Mouse (Mus musculus) heart, adult 2 months (tissue): ENCODE results near the gene Akr1b10. TPM values are rescaled to one million over a fixed set of nuclear protein-coding genes. Genes with fewer than 3 reads are reported as not detected.
A peak's percentile ranks its signal among the peaks of the same experiment; 100 is the strongest.
"Not testable (repeated sequence)": the region's sequence is repeated elsewhere in the genome, so short reads cannot be mapped to it uniquely, and the experiment has no call there.

Experiments
- DNase-seq, 2 experiments: peaks; one replicate each; pipeline ENCODE4 v3.0.0; 2021
- H3K27ac ChIP-seq: fragments of 200-600 bp; 2 replicates; pipeline ENCODE4 v1.8.1; 2022
- H3K27me3 ChIP-seq: fragments of 200-500 bp; 2 replicates; pipeline ENCODE4 v1.6.1; 2012; ENCODE audit warnings: mild to moderate bottlenecking, low read length, inconsistent platforms, mixed read lengths; ENCODE audit not compliant: control insufficient read depth, insufficient read depth
- H3K36me3 ChIP-seq: fragments of 200-500 bp; 2 replicates; pipeline ENCODE4 v1.6.1; 2012; ENCODE audit warnings: low read length, inconsistent platforms; ENCODE audit not compliant: control insufficient read depth, insufficient read depth
- H3K4me1 ChIP-seq: fragments of 200-500 bp; 2 replicates; pipeline ENCODE4 v1.6.1; 2011; ENCODE audit warnings: low read length; ENCODE audit not compliant: control insufficient read depth, insufficient read depth
- H3K4me3 ChIP-seq: fragments of 200-600 bp; 2 replicates; pipeline ENCODE4 v1.8.1; 2022
- H3K79me2 ChIP-seq: fragments of 200-500 bp; replicated peaks from 2 replicates; pipeline ENCODE4 v1.6.1; 2012; ENCODE audit warnings: mild to moderate bottlenecking, inconsistent platforms, low read length, moderate library complexity, mixed read lengths; ENCODE audit not compliant: control insufficient read depth, insufficient read depth
- H3K9ac ChIP-seq: fragments of 200-500 bp; 2 replicates; pipeline ENCODE4 v1.6.1; 2012; ENCODE audit warnings: low read depth, mild to moderate bottlenecking, control low read depth, inconsistent platforms, low read length, mixed read lengths
- CTCF ChIP-seq: fragments of 200-600 bp; IDR thresholded peaks from 2 replicates; pipeline ENCODE4 v1.8.1; 2022; ENCODE audit warnings: antibody characterized with exemption, mild to moderate bottlenecking, moderate library complexity
- EP300 ChIP-seq: fragments of 200-500 bp; IDR thresholded peaks from 2 replicates; pipeline ENCODE4 v1.6.1; 2011; ENCODE audit warnings: low read depth, low read length, control low read depth; ENCODE audit not compliant: insufficient read depth
- POLR2A ChIP-seq: fragments of 200-500 bp; IDR thresholded peaks from 2 replicates; pipeline ENCODE4 v1.6.1; 2011; ENCODE audit warnings: mild to moderate bottlenecking, low read depth, low read length, control low read depth; ENCODE audit not compliant: insufficient read depth
- WGBS: fragments of 180-500 bp; shearing (Covaris S2); methylation state at CpG from one replicate; pipeline ENCODE4 v1.1.7; 2018; 5-methylcytosine and 5-hydroxymethylcytosine counted together
- intact Hi-C: fragments of 180-260 bp; cut with DNase I; formaldehyde crosslinking; loops from one replicate; pipeline ENCODE4 v1.15.1; 2025
- polyA plus RNA-seq: library from polyadenylated mRNA; depleted of rRNA; stranded (reverse); fragments of >200 nt; gene quantifications from 2 replicates; pipeline ENCODE4 v1.2.3, GENCODE M21; 2012
- total RNA-seq, 2 experiments: library from RNA; stranded (reverse); gene quantifications; 2 replicates each; pipeline ENCODE4 v1.2.3; 2021

Gene Akr1b10
- total and polyA plus RNA-seq, 3 experiments: 50.5 to 63.5 (median 53.8) TPM

- Histone ChIP-seq H3K4me1 (peaks cover 1% of the 10 kb centered on the region; the same call in 1 of the 2 replicates), H3K27me3 (no peaks in the 10 kb centered on the region), H3K9ac (no peak overlapping the region), H3K4me3 (no peak overlapping the region), H3K27ac (no peak overlapping the region), H3K79me2 (no peaks in the 10 kb centered on the region), H3K36me3 (no peaks in the 10 kb centered on the region)
- peak in 1 of 2 experiments; percentile 53 for DNase-seq
- no peak for TF ChIP-seq EP300
- TF ChIP-seq POLR2A: no peak
- no peak for TF ChIP-seq CTCF
- WGBS: 55% methylated on average over 9 of the region's 9 CpGs
- intact Hi-C loops: no loop called here
Observed at GRCm38 (mm10) chr6:34367998-34368397, 16.0 kb upstream of the Akr1b10 start.

- Histone ChIP-seq H3K36me3 (no peaks in the 10 kb centered on the region), H3K4me3 (no peak overlapping the region), H3K79me2 (no peaks in the 10 kb centered on the region), H3K9ac (no peak overlapping the region), H3K27me3 (no peaks in the 10 kb centered on the region), H3K4me1 (peaks cover 1% of the 10 kb centered on the region; the same call in 1 of the 2 replicates), H3K27ac (no peak overlapping the region)
- TF ChIP-seq CTCF: no peak
- no peak for TF ChIP-seq POLR2A
- no peak for TF ChIP-seq EP300
- DNase-seq: no peak
- intact Hi-C loops: loop anchor here (2.0 to 5.0 kb wide), 2 partner anchors 78 to 79 kb away; no protein-coding TSS in a partner anchor
- 85% methylated on average over 8 of the region's 8 CpGs for WGBS
Observed at GRCm38 (mm10) chr6:34370081-34370480, 13.9 kb upstream of the Akr1b10 start.

GRCm38 (mm10) chr6:34371700-34372351 is 12.2 kb upstream of the Akr1b10 start:
- H3K9ac ChIP-seq: peak overlapping the region; percentile 66

GRCm38 (mm10) chr6:34373841-34374240 is 10.2 kb upstream of the Akr1b10 start:
- Histone ChIP-seq H3K4me1 (peaks cover 1% of the 10 kb centered on the region; the same call in 1 of the 2 replicates), H3K79me2 (no peaks in the 10 kb centered on the region), H3K27me3 (no peaks in the 10 kb centered on the region), H3K4me3 (no peak overlapping the region), H3K36me3 (no peaks in the 10 kb centered on the region), H3K27ac (no peak overlapping the region), H3K9ac (no peak overlapping the region)
- 59% methylated on average over 7 of the region's 7 CpGs for WGBS
- DNase-seq: no peak
- TF ChIP-seq POLR2A: no peak
- no peak for TF ChIP-seq CTCF
- TF ChIP-seq EP300: no peak
- intact Hi-C loops: loop anchor here (5.0 kb wide), 1 partner anchor 82 kb away; no protein-coding TSS in a partner anchor

More at GRCm38 (mm10) chr6:34371700-34372351, 12.2 kb upstream of the Akr1b10 start:
- intact Hi-C loops: loop anchor here (2.0 to 5.0 kb wide), 2 partner anchors 77 to 80 kb away; no protein-coding TSS in a partner anchor
- H3K36me3 ChIP-seq: no peaks in the 10 kb centered on the region
- peak; percentile 75 to 78 for DNase-seq
- no peak overlapping the region for H3K27ac ChIP-seq
- TF ChIP-seq CTCF (peak; percentile 86), EP300 (no peak)
- no peaks in the 10 kb centered on the region for H3K27me3 ChIP-seq
- H3K79me2 ChIP-seq: no peaks in the 10 kb centered on the region
- WGBS: 18% methylated on average over 18 of the region's 18 CpGs
- no peak overlapping the region for H3K4me3 ChIP-seq
- peaks cover 1% of the 10 kb centered on the region; the same call in 1 of the 2 replicates for H3K4me1 ChIP-seq

GRCm38 (mm10) chr6:34375888-34376287 is 8.1 kb upstream of the Akr1b10 start:
- H3K27ac ChIP-seq, DNase-seq, H3K4me3 ChIP-seq, H3K79me2 ChIP-seq, H3K9ac ChIP-seq, H3K4me1 ChIP-seq, intact Hi-C loops, H3K27me3 ChIP-seq, H3K36me3 ChIP-seq: not testable (repeated sequence)
- 81% methylated on average over 5 of the region's 5 CpGs for WGBS

GRCm38 (mm10) chr6:34383401-34383800 is 617 bp upstream of the Akr1b10 start:
- no peak for TF ChIP-seq CTCF
- no peak for TF ChIP-seq POLR2A
- TF ChIP-seq EP300: no peak
- H3K79me2 ChIP-seq: no peaks in the 10 kb centered on the region
- no peak overlapping the region for H3K9ac ChIP-seq
- no peaks in the 10 kb centered on the region; the same call in 1 of the 2 replicates for H3K4me1 ChIP-seq
- DNase-seq: no peak
- H3K4me3 ChIP-seq: no peak overlapping the region; the same call in 1 of the 2 replicates
- H3K36me3 ChIP-seq: no peaks in the 10 kb centered on the region
- WGBS: 50% methylated on average over 8 of the region's 8 CpGs
- H3K27me3 ChIP-seq: no peaks in the 10 kb centered on the region
- no peak overlapping the region; the same call in 1 of the 2 replicates for H3K27ac ChIP-seq
- intact Hi-C loops: no loop called here
